Mouse (Mus musculus): ENCODE measurements around the gene Cwc22. TPM values are rescaled to one million over a fixed set of nuclear protein-coding genes. Genes with fewer than 3 reads are reported as not detected.
A peak's percentile ranks its signal among the peaks of the same experiment; 100 is the strongest.

Cwc22 gene
- polyA plus RNA-seq, 1 experiment = 4.9 TPM

DNA sequence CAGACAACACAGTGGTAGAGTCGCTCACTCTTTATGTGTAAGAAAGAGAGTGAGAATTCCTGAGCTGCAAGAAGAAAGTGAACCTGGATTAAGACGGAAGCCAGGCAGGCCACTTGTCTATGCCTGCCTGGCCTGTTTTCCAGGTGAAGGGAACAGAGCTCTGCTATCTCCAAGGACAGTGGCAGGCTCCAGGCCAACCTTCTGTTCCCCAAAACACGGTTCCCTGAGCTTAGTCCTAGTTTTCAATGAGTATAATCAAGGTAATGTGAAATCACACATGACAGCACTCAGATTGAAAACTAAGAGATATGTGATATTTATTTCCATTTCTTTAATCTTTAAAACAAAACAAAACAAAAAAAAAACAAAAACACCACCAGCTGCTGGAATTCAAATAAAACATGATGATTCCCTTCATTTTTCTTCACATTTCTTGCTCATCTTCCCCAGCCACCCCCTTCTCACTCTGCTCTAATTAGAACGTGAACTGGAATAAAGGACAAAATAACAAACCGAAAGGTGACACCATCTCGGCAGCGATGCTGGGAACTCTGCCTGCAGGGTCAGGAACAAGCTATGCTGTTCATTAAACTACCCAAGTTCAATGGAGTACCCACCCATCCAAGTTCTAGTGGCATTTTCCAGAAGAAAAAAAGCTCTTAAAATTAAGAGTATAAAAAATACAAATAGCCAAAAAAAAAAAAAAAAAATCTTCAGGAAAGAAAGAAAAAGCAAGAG lies 20.8 kb downstream of the Cwc22 start:
- TF ChIP-seq TAL1 (IDR thresholded peaks at IDR 0.05; ENCODE audit: low read length) = no peak
- TF ChIP-seq GATA1 (IDR thresholded peaks at IDR 0.05; ENCODE audit: low read length) = no peak
- H3K9me3 ChIP-seq (ENCODE audit: control insufficient read depth, low read length) = no peaks in the 10 kb centered on the region; the same call in 1 of the 2 replicates
- H3K4me1 ChIP-seq (ENCODE audit: control insufficient read depth) = no peaks in the 10 kb centered on the region; the same call in 1 of the 2 replicates
- no peaks in the 10 kb centered on the region for H3K27me3 ChIP-seq (ENCODE audit: control insufficient read depth)
- no peak overlapping the region for H3K4me3 ChIP-seq (replicated peaks)
- peaks cover 96% of the 10 kb centered on the region for H3K36me3 ChIP-seq (ENCODE audit: control insufficient read depth)

DNA sequence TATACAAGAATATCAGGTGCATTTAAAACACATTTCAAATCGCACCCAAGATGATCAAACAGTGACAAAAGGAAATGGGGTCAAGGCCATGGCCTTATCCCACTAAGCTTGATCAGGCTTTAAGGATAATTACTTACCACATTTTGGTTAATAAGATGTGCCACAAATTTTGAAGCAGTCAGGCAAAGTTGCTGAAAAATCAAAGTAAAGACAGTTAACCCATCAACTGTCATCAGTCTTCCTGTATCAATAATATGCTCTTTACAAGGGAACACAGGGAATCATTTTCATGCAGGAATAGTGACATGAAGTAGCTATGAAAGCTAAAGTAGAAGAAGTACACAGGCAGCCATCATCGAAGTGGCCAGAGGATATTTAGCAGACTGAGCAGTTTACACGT lies 22.2 kb downstream of the Cwc22 start:
- Histone ChIP-seq H3K4me3 (replicated peaks) (no peak overlapping the region), H3K4me1 (ENCODE audit: control insufficient read depth) (no peaks in the 10 kb centered on the region; the same call in 1 of the 2 replicates), H3K27me3 (ENCODE audit: control insufficient read depth) (no peaks in the 10 kb centered on the region), H3K9me3 (ENCODE audit: control insufficient read depth, low read length) (no peaks in the 10 kb centered on the region; the same call in 1 of the 2 replicates), H3K36me3 (ENCODE audit: control insufficient read depth) (peaks cover 94% of the 10 kb centered on the region)
- TF ChIP-seq TAL1 (IDR thresholded peaks at IDR 0.05; ENCODE audit: low read length) = no peak
- TF ChIP-seq GATA1 (IDR thresholded peaks at IDR 0.05; ENCODE audit: low read length) = no peak

DNA sequence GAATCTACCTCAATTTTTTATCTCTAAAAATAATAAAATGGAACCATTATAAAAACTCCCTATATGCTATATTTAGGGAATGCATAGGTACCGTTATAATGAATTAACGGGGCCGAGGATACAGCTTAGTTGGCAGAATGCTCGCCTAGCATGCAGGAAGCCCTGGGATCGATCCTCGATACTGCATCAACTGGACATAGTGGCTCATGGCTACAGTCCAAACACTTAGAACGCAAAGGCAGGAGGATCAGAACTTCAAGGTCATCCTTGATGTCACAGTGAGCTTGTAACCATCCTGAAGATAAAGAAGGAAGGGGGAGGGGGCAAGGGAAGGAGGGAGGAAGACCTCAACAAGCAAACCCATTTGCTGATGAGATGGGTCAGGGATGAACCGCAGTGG lies 23.0 kb downstream of the Cwc22 start:
- Histone ChIP-seq H3K4me1 (ENCODE audit: control insufficient read depth) (no peaks in the 10 kb centered on the region; the same call in 1 of the 2 replicates), H3K27me3 (ENCODE audit: control insufficient read depth) (no peaks in the 10 kb centered on the region), H3K36me3 (ENCODE audit: control insufficient read depth) (peaks cover 94% of the 10 kb centered on the region), H3K4me3 (replicated peaks) (no peak overlapping the region), H3K9me3 (ENCODE audit: control insufficient read depth, low read length) (no peaks in the 10 kb centered on the region; the same call in 1 of the 2 replicates)
- TF ChIP-seq GATA1 (IDR thresholded peaks at IDR 0.05; ENCODE audit: low read length) = no peak
- TF ChIP-seq TAL1 (IDR thresholded peaks at IDR 0.05; ENCODE audit: low read length) = no peak

DNA sequence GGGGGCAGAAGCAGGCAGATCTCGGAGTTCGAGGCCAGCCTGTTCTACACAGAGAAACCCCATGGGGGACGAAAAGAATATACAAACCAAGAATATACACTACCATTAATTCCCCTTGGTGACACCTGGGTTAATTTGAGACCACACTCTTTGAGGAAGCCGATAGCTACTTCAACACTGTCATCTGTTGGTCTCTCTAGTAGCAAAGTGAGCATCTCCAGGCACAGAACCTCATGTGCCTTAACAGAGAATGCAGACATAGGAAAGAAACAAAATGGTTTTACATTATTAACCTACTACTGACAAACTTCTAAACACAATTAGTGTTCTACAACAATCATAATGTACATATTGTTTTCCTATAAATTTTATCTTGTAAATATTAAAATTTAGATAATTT lies 24.9 kb downstream of the Cwc22 start:
- H3K9me3 ChIP-seq (ENCODE audit: control insufficient read depth, low read length) = no peaks in the 10 kb centered on the region; the same call in 1 of the 2 replicates
- TF ChIP-seq TAL1 (IDR thresholded peaks at IDR 0.05; ENCODE audit: low read length) (no peak; the same call in 2 of the 3 replicates), GATA1 (IDR thresholded peaks at IDR 0.05; ENCODE audit: low read length) (no peak)
- H3K4me3 ChIP-seq (replicated peaks) = no peak overlapping the region
- H3K27me3 ChIP-seq (ENCODE audit: control insufficient read depth) = no peaks in the 10 kb centered on the region
- H3K4me1 ChIP-seq (ENCODE audit: control insufficient read depth) = no peaks in the 10 kb centered on the region; the same call in 1 of the 2 replicates
- H3K36me3 ChIP-seq (ENCODE audit: control insufficient read depth) = peaks cover 93% of the 10 kb centered on the region

DNA sequence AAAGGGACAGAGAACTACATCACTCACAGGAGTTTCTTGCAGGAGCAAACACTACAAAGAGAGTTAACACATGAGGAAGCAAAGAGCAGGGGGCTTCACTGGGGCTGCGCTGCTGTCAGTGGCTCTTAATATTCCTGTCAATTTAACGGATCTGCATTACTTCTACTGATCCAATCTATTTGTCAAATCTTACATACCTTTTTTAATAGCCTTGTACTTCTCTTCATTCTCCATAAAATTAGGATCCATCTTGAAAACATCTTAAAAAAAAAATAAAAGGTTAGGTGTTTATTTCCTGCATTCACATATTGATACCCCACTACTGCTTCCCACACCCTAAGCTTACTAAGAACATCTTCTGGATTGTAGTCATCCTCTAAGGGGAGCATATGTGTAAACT lies 25.6 kb downstream of the Cwc22 start:
- no peaks in the 10 kb centered on the region; the same call in 1 of the 2 replicates for H3K9me3 ChIP-seq (ENCODE audit: control insufficient read depth, low read length)
- H3K4me1 ChIP-seq (ENCODE audit: control insufficient read depth) = no peaks in the 10 kb centered on the region; the same call in 1 of the 2 replicates
- H3K27me3 ChIP-seq (ENCODE audit: control insufficient read depth) = no peaks in the 10 kb centered on the region
- peaks cover 95% of the 10 kb centered on the region for H3K36me3 ChIP-seq (ENCODE audit: control insufficient read depth)
- no peak overlapping the region for H3K4me3 ChIP-seq (replicated peaks)
- TF ChIP-seq GATA1 (IDR thresholded peaks at IDR 0.05; ENCODE audit: low read length) (no peak), TAL1 (IDR thresholded peaks at IDR 0.05; ENCODE audit: low read length) (no peak)

DNA sequence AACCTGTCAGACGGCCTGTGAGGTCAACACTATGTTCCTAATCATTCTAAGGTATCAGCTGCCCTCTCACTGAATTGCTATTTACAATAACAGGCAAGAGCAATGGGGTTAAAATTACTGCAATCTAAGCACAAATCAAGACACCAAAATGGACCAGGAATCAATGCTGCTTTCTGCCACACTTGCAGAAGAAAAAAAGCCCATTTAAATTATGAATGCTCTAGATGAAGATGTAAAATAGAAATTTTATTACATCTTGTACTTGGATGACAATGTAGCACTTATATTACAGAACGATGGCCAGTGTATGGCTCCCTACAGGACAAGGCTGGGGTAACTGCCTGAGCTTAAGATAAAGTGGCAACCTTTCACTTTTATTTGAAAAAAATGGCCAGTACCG lies 27.7 kb downstream of the Cwc22 start:
- TF ChIP-seq GATA1 (IDR thresholded peaks at IDR 0.05; ENCODE audit: low read length) (no peak), TAL1 (IDR thresholded peaks at IDR 0.05; ENCODE audit: low read length) (no peak)
- no peaks in the 10 kb centered on the region for H3K9me3 ChIP-seq (ENCODE audit: control insufficient read depth, low read length)
- H3K4me3 ChIP-seq (replicated peaks) = no peak overlapping the region
- no peaks in the 10 kb centered on the region; the same call in 1 of the 2 replicates for H3K4me1 ChIP-seq (ENCODE audit: control insufficient read depth)
- H3K27me3 ChIP-seq (ENCODE audit: control insufficient read depth) = no peaks in the 10 kb centered on the region
- H3K36me3 ChIP-seq (ENCODE audit: control insufficient read depth) = peaks cover 97% of the 10 kb centered on the region

DNA sequence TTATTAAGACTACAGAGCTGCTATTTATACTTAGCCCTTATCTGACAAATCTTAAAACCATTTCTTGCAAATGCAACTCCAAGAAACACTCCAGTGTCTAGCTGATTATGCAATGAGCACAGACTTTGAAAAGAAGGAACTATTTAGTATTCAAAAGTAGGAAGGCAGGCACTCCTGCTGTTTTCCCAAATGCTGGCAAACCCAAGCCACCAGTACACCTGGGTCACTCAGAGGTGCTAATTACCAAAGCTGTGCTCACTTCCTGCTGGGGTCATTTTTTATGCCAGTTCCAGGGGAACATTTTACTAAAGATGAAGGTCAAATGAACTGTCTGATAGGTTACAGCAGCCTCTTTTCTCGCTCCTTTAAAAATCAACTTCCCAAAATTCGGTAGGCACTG lies 28.2 kb downstream of the Cwc22 start:
- Histone ChIP-seq H3K36me3 (ENCODE audit: control insufficient read depth) (peaks cover 96% of the 10 kb centered on the region), H3K27me3 (ENCODE audit: control insufficient read depth) (no peaks in the 10 kb centered on the region), H3K9me3 (ENCODE audit: control insufficient read depth, low read length) (no peaks in the 10 kb centered on the region), H3K4me1 (ENCODE audit: control insufficient read depth) (no peaks in the 10 kb centered on the region; the same call in 1 of the 2 replicates), H3K4me3 (replicated peaks) (no peak overlapping the region)
- TF ChIP-seq GATA1 (IDR thresholded peaks at IDR 0.05; ENCODE audit: low read length) (no peak; the same call in none of the 2 replicates), TAL1 (IDR thresholded peaks at IDR 0.05; ENCODE audit: low read length) (no peak)

DNA sequence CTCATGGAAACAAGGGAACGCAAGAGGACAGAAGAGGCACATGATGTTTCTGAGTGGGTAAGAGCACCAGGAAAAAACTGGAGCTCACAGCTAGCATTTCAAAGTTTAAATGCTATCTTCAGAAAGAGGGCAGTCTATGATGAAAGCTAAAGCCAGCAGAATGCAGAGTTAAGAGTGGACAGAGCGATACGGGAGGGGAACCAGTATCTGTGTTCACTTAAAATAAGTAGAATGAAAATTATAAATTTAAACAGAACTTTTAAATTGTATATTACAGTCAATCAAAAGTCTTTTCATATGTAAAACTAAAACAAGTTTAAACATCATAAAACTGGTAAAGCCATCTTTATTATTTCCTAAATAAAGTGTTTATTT lies 28.8 kb downstream of the Cwc22 start:
- Histone ChIP-seq H3K4me3 (replicated peaks) (no peak overlapping the region), H3K9me3 (ENCODE audit: control insufficient read depth, low read length) (no peaks in the 10 kb centered on the region), H3K27me3 (ENCODE audit: control insufficient read depth) (no peaks in the 10 kb centered on the region), H3K4me1 (ENCODE audit: control insufficient read depth) (no peaks in the 10 kb centered on the region), H3K36me3 (ENCODE audit: control insufficient read depth) (peaks cover 95% of the 10 kb centered on the region)
- TF ChIP-seq GATA1 (IDR thresholded peaks at IDR 0.05; ENCODE audit: low read length) = no peak
- no peak; the same call in 2 of the 3 replicates for TF ChIP-seq TAL1 (IDR thresholded peaks at IDR 0.05; ENCODE audit: low read length)

DNA sequence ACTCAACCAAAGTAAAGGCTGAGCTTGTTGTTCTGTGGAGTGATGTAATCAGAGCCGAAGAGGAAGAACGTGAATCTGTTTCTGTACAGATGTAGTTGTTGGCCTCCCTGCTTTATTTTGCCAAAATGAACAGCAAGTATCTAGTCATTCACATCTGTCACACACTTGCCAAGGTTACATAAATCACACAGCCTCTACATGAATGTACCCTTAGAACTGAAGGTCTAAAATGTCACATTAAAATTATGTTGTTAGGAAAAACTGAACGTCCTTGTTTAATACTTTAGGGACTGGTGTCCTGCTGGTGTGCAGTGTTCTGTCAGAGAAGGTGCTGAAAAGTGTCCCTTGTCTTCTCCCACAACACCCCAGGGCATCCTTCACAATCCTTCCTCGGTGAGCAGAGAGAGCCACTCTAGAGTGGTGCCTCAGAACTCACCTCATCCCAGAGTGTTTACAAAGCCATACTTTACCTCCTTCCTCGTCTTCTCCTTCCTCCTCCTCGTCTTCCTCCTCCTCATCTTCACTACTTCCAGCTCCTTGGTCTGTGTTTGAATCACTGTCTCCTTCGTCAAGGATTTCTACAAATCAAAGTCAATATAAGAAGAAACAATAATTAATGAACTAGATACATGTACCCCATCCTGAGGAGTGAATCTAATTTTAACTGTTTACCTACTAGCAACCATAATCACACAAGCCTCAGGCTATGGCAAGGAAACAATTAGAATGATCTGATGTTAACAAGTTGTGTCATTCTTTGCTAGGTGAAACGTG lies 29.4 kb downstream of the Cwc22 start:
- H3K9me3 ChIP-seq (ENCODE audit: control insufficient read depth, low read length) = no peaks in the 10 kb centered on the region
- TF ChIP-seq GATA1 (IDR thresholded peaks at IDR 0.05; ENCODE audit: low read length) (peak; percentile 7; the same call in 1 of the 2 replicates), TAL1 (IDR thresholded peaks at IDR 0.05; ENCODE audit: low read length) (no peak; the same call in 2 of the 3 replicates)
- no peak overlapping the region for H3K4me3 ChIP-seq (replicated peaks)
- H3K36me3 ChIP-seq (ENCODE audit: control insufficient read depth) = peaks cover 93% of the 10 kb centered on the region
- H3K4me1 ChIP-seq (ENCODE audit: control insufficient read depth) = no peaks in the 10 kb centered on the region
- H3K27me3 ChIP-seq (ENCODE audit: control insufficient read depth) = no peaks in the 10 kb centered on the region

Data from erythroblast, embryonic 14.5 days (primary cell).